Mouse (Mus musculus): ENCODE data around the gene Nfe2l1. TPM values are rescaled to one million over a fixed set of nuclear protein-coding genes. Genes with fewer than 3 reads are reported as not detected.
A peak's percentile ranks its signal among the peaks of the same experiment; 100 is the strongest.

The Nfe2l1 gene
- 98.8 and 99.1 TPM in 2 replicates for total RNA-seq (2014; rRNA removed; ENCODE audit: low replicate concordance)
- 81.2 and 83.5 TPM in 2 replicates for polyA plus RNA-seq (2015; fragmentation: Nextera tagmentation; extraction: Ambion mirVana)

- Histone ChIP-seq H3K9me3 (replicated peaks; ENCODE audit: control insufficient read depth, low read length) (no peaks in the 10 kb centered on the region), H3K27me3 (ENCODE audit: control insufficient read depth, insufficient read depth, low read length) (no peaks in the 10 kb centered on the region), H3K4me1 (ENCODE audit: control insufficient read depth, insufficient read depth) (peaks cover 34% of the 10 kb centered on the region), H3K27ac (ENCODE audit: low read depth) (peak within 1 kb of the TSS; percentile 99), H3K36me3 (replicated peaks; ENCODE audit: control insufficient read depth, insufficient read depth, low read length) (0 out of 2 replicates have a peak, but pooled peaks cover 4% of the 10 kb centered on the region), H3K9ac (replicated peaks; ENCODE audit: low read depth, low read length) (peak within 1 kb of the TSS; percentile 88), H3K4me3 (ENCODE audit: low read depth, low read length) (peak within 1 kb of the TSS; percentile 91), H3K4me2 (ENCODE audit: low read depth, low read length) (peak within 1 kb of the TSS; percentile 97)
- under 1% methylated on average over 49 of the region's 51 CpGs for WGBS
- TF ChIP-seq EP300 (IDR thresholded peaks at IDR 0.05; ENCODE audit: low read depth) (peak; percentile 8; the same call in 1 of the 2 replicates), CTCF (IDR thresholded peaks at IDR 0.05; ENCODE audit: low read depth) (no peak)
- peak; percentile 94 for ATAC-seq (ENCODE audit: insufficient read depth, low read depth)
- peak; percentile 99 for DNase-seq (ENCODE audit: low spot score)
Measured at GRCm38 (mm10) chr11:96829813-96830538, at the start of gene Nfe2l1. Gene Nfe2l1 (minus strand): TSS chr11:96829968.

GRCm38 (mm10) chr11:96879359-96879758 lies 49.6 kb upstream of the Nfe2l1 start:
- Histone ChIP-seq H3K4me1 (ENCODE audit: control insufficient read depth, insufficient read depth) (no peaks in the 10 kb centered on the region), H3K9me3 (replicated peaks; ENCODE audit: control insufficient read depth, low read length) (no peaks in the 10 kb centered on the region), H3K36me3 (replicated peaks; ENCODE audit: control insufficient read depth, insufficient read depth, low read length) (no peaks in the 10 kb centered on the region), H3K27me3 (ENCODE audit: control insufficient read depth, insufficient read depth, low read length) (peaks cover 36% of the 10 kb centered on the region), H3K9ac (replicated peaks; ENCODE audit: low read depth, low read length) (no peak overlapping the region), H3K4me2 (ENCODE audit: low read depth, low read length) (no peak overlapping the region), H3K27ac (ENCODE audit: low read depth) (no peak overlapping the region), H3K4me3 (ENCODE audit: low read depth, low read length) (no peak overlapping the region)
- no peak for ATAC-seq (ENCODE audit: insufficient read depth, low read depth)
- 59% methylated on average over 7 of the region's 7 CpGs for WGBS
- DNase-seq (ENCODE audit: low spot score), result no peak
- no peak for TF ChIP-seq EP300 (IDR thresholded peaks at IDR 0.05; ENCODE audit: low read depth)
- TF ChIP-seq CTCF (IDR thresholded peaks at IDR 0.05; ENCODE audit: low read depth), result no peak

- WGBS, result 55% methylated on average over 3 of the region's 3 CpGs
- H3K4me1 ChIP-seq (ENCODE audit: control insufficient read depth, insufficient read depth), result no peaks in the 10 kb centered on the region
- TF ChIP-seq CTCF (IDR thresholded peaks at IDR 0.05; ENCODE audit: low read depth) (no peak), EP300 (IDR thresholded peaks at IDR 0.05; ENCODE audit: low read depth) (no peak)
- no peak overlapping the region for H3K27ac ChIP-seq (ENCODE audit: low read depth)
- DNase-seq (ENCODE audit: low spot score) (no peak), ATAC-seq (ENCODE audit: insufficient read depth, low read depth) (no peak)
- no peak overlapping the region for H3K4me2 ChIP-seq (ENCODE audit: low read depth, low read length)
- H3K9me3 ChIP-seq (replicated peaks; ENCODE audit: control insufficient read depth, low read length), result no peaks in the 10 kb centered on the region
- H3K27me3 ChIP-seq (ENCODE audit: control insufficient read depth, insufficient read depth, low read length), result peaks cover 37% of the 10 kb centered on the region
- H3K9ac ChIP-seq (replicated peaks; ENCODE audit: low read depth, low read length), result no peak overlapping the region
- H3K36me3 ChIP-seq (replicated peaks; ENCODE audit: control insufficient read depth, insufficient read depth, low read length), result no peaks in the 10 kb centered on the region
- H3K4me3 ChIP-seq (ENCODE audit: low read depth, low read length), result no peak overlapping the region
Measured at GRCm38 (mm10) chr11:96878715-96879114, 48.9 kb upstream of the Nfe2l1 start.

- H3K27ac ChIP-seq (ENCODE audit: low read depth), result no peak overlapping the region
- WGBS, result 49% methylated on average over 4 of the region's 4 CpGs
- H3K9ac ChIP-seq (replicated peaks; ENCODE audit: low read depth, low read length), result no peak overlapping the region
Measured at GRCm38 (mm10) chr11:96877071-96877470, 47.3 kb upstream of the Nfe2l1 start.

GRCm38 (mm10) chr11:96876300-96877040 lies 46.7 kb upstream of the Nfe2l1 start:
- TF ChIP-seq CTCF (IDR thresholded peaks at IDR 0.05; ENCODE audit: low read depth) (no peak), EP300 (IDR thresholded peaks at IDR 0.05; ENCODE audit: low read depth) (no peak)
- H3K27me3 ChIP-seq (ENCODE audit: control insufficient read depth, insufficient read depth, low read length), result peaks cover 47% of the 10 kb centered on the region
- no peak overlapping the region for H3K27ac ChIP-seq (ENCODE audit: low read depth)
- WGBS, result 27% methylated on average over 13 of the region's 13 CpGs
- H3K4me3 ChIP-seq (ENCODE audit: low read depth, low read length), result peak overlapping the region; percentile 43; the same call in 1 of the 2 replicates
- no peaks in the 10 kb centered on the region for H3K36me3 ChIP-seq (replicated peaks; ENCODE audit: control insufficient read depth, insufficient read depth, low read length)
- no peak for DNase-seq (ENCODE audit: low spot score)
- H3K4me1 ChIP-seq (ENCODE audit: control insufficient read depth, insufficient read depth), result no peaks in the 10 kb centered on the region
- no peak overlapping the region; the same call in 1 of the 2 replicates for H3K4me2 ChIP-seq (ENCODE audit: low read depth, low read length)
- H3K9me3 ChIP-seq (replicated peaks; ENCODE audit: control insufficient read depth, low read length), result no peaks in the 10 kb centered on the region
- ATAC-seq (ENCODE audit: insufficient read depth, low read depth), result no peak
- H3K9ac ChIP-seq (replicated peaks; ENCODE audit: low read depth, low read length), result no peak overlapping the region

More at GRCm38 (mm10) chr11:96877071-96877470, 47.3 kb upstream of the Nfe2l1 start:
- Histone ChIP-seq H3K4me2 (ENCODE audit: low read depth, low read length) (no peak overlapping the region), H3K9me3 (replicated peaks; ENCODE audit: control insufficient read depth, low read length) (no peaks in the 10 kb centered on the region), H3K4me3 (ENCODE audit: low read depth, low read length) (no peak overlapping the region), H3K27me3 (ENCODE audit: control insufficient read depth, insufficient read depth, low read length) (peaks cover 47% of the 10 kb centered on the region), H3K36me3 (replicated peaks; ENCODE audit: control insufficient read depth, insufficient read depth, low read length) (no peaks in the 10 kb centered on the region), H3K4me1 (ENCODE audit: control insufficient read depth, insufficient read depth) (no peaks in the 10 kb centered on the region)
- TF ChIP-seq CTCF (IDR thresholded peaks at IDR 0.05; ENCODE audit: low read depth), result no peak
- no peak for TF ChIP-seq EP300 (IDR thresholded peaks at IDR 0.05; ENCODE audit: low read depth)
- DNase-seq (ENCODE audit: low spot score) (no peak), ATAC-seq (ENCODE audit: insufficient read depth, low read depth) (no peak)

Data from heart, postnatal 0 days (tissue).